Mouse (Mus musculus) liver, adult 2 months (tissue): ENCODE results near the gene Rpl38.

Experiments used
- CTCF ChIP-seq: fragments of 200-500 bp; IDR thresholded peaks from 2 replicates; pipeline ENCODE4 v1.5.1; 2011; ENCODE audit warnings: low read depth, low read length, control low read depth
- POLR2A ChIP-seq: fragments of 200-500 bp; IDR thresholded peaks from 2 replicates; pipeline ENCODE4 v1.6.1; 2011; ENCODE audit warnings: low read length, control low read depth; ENCODE audit not compliant: insufficient read depth; ENCODE audit errors: extremely low read depth

GRCm38 (mm10) chr11:114690192-114690591 lies 21.9 kb downstream of the Rpl38 start:
- TF ChIP-seq POLR2A (no peak), CTCF (no peak)
